Mouse (Mus musculus) skeletal muscle tissue, adult 2 months (tissue): Measurements from ENCODE around the gene Acaca.
A peak's percentile ranks its signal among the peaks of the same experiment; 100 is the strongest.
"Not testable (repeated sequence)": the region's sequence is repeated elsewhere in the genome, so short reads cannot be mapped to it uniquely, and the experiment has no call there.

Experiments
- DNase-seq: peaks from one replicate; pipeline ENCODE4 v3.0.0-alpha.2; 2012; ENCODE audit warnings: low read depth, low spot score

Gene Acaca

DNA sequence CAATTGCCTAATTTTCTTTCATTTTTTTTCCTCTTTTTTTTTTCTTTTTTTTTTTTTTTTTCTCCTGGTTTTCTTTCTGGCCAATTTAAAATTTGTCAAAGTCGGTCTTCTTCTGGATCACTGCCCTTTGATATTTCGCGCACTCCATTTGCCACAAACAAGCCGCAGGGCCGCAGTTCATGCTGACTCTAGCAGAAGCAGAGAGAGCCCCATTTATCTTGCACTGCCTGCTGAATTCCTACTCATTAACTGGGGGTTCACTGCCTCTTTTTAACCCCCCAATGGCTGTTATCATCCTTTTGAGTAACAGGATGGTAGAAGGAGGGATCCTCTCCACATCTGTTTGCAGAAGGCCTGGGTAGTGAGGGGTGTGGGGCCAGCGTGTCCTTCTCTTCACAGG lies 254.4 kb downstream of the Acaca start:
- no peak for DNase-seq

DNA sequence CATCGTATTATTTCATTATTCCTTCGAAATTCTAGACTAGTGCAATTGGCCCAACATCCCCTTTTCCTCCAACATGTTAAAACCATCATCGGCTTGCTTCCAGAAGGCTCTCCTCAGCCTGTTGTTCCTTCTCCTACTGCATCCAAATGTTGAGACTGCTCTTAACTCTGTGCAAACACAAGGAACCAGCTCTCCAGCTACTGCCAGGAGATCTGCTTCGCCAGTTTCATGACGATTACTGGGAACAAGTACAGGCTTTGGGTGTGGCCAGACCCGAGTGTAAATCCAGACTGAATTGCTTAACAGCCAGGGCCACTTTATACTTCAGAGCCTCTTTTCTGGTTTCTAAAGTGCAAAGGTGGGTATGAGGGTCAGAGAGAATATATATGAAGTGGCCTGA lies 259.9 kb downstream of the Acaca start:
- peak; percentile 54 for DNase-seq

DNA sequence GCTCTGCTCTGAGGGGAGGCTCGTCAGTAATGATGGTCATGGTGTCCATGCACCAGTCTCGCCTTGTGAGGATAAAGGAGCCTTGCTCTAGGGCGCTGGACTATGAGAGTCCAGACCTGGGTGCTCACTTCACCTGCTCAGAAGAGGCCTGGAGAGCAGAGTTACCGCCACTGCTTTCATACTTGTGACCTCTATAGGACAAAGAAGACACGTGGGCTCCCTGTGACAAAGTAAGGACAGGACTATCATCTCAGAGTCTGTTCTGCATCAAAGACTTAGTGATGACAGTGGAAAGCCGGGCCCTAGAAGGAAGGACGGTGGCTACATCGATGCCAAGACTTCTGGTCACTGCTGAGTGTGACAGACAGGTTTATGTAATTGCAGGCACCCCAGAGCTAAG lies 261.7 kb downstream of the Acaca start:
- no peak for DNase-seq

DNA sequence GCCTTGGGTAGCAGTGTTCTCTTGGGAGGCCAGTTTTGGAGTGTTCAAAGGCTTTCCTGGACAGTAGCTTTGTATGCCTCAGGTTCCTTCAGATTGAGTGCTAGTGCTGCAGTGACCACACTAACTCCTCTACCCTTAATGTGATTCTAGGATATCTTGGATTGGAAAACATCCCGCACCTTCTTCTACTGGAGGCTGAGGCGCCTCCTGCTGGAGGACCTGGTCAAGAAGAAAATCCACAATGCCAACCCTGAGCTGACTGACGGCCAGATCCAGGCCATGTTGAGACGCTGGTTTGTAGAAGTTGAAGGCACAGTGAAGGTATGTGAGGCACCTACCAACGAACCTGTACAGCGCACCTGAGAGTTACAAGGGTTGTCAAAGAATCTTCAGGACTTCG lies 262.6 kb downstream of the Acaca start:
- DNase-seq = not testable (repeated sequence)

DNA sequence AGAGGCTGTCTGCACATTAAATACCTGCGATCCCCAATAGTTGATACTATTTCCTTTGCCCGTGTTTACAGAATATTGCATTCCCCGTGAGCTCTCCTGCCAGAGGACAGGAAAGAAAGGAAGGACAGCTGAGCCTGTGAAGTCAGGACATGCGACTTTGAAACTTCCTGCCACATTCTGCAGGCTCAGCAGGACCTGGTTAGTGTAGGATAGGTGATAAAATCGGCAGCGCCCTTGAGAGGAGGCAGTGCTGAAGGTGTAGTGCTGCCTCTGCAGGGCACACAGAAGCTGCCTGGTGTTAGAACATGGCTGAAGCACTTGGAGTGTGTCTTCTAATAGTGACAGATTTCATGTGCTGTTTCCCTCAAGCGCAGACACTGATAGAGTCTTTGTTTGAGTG lies 264.1 kb downstream of the Acaca start:
- no peak for DNase-seq

DNA sequence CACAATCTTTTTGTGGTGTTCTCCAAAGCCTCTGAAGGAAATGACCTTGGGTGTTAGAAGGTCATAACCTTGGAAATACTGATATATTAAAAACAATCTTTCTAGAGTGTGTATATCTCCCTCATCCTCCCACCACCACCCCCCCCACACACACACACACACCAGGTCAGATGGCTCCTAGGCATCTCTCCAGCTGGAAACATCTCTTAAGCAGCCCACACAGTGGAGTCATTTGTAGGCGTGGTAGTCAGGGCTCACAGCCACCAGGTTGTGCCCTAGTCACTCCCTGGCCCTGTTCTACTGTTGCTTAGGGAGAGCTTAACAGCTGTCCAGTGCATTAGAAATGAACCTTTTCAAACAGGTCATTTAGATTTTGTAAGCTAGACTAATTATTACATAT lies 265.5 kb downstream of the Acaca start:
- DNase-seq = peak; percentile 14

DNA sequence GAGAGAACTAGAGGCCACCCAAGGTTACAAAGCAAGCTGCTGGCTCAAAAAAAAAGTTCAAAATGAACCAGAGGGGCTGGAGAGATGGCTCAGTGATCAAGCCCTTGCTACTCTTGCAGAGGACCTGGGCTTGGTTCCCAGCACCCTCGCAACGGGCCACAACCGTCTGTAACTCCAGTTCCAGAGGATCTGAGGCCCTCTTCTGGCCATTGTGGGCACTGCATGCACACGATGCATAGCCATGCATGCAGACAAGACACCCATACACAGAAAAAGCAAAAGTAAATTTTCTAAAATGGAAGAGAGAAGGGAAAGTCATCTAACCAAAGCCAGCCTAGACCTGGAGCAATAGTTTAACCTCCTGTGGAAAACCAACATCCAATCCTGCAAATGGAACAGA lies 277.3 kb downstream of the Acaca start:
- DNase-seq = no peak

DNA sequence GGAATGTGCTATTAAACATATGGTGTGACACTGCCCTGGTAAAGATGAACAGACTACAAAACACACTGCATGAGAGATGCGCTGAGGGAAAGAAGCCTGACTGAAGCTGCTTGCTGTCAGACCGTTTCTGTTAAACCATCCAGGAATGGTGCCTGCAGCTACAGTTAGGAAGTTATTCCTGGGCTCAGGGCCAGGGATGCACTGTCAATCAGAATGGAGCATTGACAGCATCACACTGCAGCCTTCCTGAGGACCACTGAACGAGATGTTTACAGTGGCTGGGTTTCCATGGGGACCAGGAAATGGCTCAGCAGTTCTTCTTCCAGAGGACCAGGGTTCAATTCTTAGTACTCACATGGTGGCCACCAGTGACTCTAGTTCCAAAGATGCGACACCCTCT lies 280.9 kb downstream of the Acaca start:
- no peak for DNase-seq

DNA sequence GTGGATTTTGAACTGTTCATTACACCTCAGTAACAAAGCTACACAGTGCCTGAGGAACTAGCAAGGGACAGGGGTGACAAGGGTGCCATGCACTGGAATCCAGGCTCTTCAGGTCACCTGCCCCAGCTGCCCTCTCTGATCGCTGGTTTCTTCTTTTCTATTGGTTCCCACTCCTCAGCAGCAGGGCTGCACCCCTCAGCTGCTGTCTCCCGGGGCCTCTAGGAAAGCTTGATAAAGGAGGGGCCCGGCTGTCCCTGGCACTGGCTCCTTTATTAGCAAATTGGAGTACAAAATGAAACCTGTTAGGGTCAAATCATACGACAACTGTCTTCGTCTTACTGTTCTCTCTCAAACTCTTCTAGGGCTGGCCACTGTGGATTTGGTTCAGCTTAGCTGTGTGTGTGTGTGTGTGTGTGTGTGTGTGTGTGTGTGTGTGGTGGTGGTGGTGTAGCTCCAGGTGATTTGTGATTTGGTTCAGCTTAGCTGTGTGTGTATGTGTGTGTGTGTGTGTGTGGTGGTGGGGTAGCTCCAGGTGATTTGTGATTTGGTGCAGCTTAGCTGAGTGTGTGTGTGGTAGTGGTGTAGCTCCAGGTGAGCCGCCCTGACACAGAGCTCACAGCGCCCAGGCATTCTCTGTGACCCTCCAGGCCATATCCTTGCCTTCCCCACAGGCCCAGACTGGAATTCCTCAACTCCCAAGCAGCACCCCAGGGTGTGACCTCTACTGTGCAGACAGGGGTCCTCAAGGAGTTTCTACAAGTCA lies 281.6 kb downstream of the Acaca start:
- DNase-seq = no peak

DNA sequence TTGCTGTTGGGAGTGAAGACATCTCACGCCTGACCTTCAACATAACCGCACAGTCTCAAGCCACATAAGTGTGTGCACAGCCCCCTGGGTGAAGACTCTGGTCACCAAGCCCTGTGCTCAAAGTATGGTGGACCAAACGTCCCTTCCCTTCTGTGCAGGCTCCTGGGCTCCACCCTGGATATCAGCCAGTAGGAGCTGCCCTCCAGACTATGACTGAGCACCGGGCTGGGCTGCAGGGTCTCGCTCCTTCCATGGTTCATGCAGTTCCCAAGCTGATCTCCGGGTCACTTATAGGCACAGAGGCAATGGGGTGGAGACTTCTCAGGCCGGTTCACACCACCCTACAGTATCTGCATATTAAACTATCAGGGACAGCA lies 282.2 kb downstream of the Acaca start:
- no peak for DNase-seq

DNA sequence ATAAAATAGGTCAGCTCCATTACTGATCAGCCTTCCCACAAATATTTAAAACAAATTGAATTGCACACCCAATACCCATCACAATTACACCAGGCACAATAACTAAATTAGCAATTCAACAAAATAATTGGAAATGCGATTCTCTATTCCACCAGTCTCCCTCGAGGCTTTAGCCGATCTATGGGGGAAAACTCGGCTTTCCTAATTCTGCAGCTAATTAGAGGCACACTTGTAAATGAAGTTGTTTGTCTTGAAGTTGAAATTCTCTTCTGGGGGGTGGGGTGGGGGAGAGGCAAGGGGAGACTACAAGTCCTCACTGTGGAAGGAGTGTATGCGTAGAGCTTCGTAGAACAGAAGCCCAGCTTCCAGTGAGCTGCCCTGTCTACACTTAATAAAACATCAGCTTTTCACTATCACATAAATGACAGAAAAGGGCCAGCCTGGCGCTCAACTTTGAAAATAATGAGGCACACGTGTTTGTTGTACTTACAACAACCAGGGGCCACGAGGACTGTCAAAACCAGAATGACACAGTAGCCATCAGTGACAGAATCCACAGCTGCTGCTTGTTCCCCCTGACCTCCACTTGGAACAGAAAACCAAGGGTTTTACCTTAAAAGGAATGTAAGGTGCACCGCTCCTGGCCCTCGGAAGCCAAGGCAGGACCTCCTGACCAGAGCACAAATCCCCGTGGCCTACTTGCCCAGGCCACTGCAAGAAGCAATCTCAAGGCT lies 282.9 kb downstream of the Acaca start:
- no peak for DNase-seq

DNA sequence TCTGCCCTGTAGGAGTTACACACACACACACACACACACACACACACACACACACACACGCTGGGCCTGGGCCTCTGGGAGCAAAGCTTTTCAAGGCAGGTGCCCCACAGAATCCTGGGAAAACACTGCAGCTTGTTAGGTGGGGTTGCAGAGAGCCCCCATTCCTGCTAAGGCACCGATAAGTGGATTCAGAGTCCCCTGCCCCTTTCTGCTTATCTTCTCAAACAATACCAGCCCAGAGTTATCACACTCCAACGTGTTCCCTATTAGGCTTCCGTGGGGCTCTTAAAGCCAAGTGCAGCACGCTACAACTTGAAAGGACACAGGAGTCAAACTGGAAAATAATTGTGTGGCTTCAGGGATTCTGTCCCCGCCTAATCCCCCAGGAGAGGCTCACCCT lies 283.6 kb downstream of the Acaca start:
- no peak for DNase-seq

DNA sequence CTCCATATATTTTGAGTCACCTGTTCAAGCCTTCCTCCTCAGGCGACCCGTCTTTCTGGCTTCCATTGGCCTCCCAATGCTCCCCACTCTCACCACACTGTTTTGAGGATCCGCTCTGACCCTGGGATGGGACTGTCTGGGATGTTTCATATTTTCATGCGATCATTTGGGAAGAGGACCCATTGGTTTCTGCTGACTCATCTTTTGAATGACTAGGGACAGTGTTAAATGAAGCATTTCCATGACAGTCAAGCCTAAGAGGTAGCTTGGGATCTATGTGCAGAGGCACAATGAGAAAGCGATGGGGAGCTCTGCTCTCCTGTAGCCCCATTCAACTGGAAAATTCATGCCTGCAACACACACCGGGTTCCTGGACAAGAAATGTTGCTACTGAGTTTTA lies 291.3 kb downstream of the Acaca start:
- no peak for DNase-seq

DNA sequence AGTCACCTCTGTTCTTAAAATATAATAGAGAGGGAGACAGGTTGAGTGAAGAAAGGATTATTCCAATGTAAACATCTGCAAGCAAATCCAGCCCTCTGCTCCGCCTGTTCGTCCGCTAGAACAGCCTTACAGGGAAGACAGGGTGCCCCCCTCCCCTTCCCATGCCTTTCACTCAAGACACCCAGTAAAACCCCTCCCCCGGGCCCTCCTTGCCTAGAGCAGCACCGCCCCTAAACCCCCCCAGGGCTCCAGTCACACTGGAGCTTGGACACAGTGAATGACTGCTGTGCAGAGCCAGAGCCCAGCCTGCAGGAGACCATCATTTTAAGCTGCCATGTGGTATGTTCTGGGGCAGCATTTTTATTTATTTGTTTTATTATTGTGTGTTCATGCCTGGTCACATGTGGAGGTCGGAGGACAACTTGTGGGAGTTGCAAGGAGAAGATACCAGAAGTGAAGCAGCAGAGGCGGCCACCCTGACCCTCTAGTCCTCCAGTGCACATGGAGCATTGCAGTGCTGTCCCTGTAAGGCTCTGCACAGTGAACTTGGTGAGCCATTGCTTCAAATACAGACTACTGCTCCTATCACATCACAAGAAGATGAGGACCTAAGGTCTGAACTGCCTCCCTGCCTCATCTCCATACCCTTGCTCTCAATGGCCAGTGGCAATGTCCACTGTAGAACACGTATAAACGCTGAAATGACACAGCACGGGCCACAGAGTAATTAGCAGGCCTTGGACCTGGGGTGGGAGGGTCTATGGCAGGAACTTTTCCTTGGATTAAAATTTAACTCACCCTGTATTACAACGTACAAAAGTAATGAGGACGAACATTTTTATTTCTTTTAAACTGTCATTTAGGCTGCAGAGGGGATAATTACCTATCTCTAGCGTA lies 296.5 kb downstream of the Acaca start:
- DNase-seq = no peak

DNA sequence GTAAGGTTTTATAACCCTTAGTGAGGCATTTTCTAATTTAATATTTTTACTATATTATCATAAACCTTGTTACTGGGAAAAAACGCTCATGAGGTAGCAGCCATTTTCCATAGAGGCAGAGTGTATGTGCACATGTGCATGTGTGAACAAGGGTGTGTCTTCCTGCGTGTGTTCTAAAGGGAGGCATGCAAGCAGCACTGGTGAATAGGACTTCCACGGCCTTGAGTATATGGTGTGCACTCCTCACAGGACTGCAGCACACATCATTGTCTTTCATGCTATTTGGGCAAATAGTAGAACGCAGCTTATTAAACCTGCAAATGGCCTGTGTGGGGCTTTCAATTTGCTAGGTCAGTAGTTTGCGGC lies 297.1 kb downstream of the Acaca start:
- DNase-seq = no peak

DNA sequence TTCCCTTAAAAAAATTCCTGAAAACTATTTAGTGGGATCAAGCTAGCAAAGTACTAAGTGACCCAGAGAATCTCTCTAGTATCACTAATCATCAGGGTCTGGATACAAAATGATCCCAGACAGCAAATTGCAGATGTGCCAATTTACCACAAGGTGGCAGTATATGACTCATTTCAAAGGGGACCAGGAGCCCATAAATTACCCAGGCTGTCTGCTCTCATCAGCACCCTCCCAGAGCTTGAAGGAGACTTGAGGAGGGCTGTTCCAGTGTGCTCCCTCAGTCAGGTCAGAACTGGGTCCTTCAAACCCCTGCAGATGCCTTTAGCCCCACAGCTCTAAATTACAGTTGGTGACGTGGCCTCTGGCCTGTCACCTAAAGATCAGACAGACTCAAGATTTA lies 300.1 kb downstream of the Acaca start:
- peak; percentile 44 for DNase-seq

DNA sequence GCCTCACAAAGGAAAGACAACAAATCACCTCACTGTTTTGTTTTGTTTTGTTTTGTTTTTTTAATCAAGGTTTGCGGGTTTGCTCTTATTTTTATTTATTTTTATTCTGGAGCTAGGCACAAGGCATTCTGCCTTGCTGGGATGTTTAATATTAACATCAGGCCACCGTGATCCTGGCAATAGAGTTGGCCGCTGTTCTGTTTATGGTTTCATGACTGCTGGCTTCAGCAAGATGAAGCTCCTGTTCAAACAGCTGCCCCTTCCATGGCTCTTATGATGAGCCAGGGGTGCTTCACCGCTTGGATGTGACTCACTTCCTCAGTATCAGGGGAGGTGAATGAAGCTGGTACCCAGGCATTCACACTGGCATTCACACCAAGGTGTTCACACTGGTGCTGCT lies 300.9 kb downstream of the Acaca start:
- no peak for DNase-seq

DNA sequence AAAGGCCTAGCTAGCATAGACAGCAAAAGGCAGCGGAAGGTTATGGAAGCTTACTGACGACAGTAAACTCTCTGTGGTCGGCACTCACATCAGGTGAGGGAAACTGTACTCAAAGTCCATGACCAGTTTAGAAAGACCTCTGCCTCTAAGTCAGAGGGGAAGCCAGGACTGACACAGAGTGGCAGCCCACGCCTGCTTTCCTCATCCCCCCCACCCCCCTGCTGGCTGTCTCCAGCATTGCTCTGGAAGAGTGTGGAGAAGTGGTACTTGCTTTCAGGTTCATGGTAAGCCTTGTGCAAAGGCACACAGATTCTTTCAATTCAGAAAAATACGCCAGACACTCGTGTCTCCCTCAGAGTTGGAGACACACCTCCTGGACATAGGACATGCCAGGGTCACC lies 305.4 kb downstream of the Acaca start:
- DNase-seq = no peak

DNA sequence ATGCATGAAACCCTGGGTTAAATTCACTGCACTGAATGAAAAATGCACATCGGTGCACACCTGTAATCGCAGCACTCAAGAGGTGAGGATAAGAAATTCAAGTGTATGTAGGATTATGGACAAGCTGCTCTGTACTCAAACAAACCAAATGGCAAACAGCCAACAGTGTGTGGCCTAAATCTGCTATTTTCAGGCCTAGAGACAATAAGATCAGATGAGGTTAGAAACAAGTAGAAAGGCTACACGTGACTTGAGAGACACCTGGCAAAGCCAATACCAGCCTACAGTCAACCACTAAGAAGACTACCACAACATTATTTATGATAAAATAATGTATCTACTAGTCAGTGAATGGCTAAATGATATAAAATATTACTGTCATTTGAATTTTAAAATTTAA lies 310.9 kb downstream of the Acaca start:
- DNase-seq = no peak

DNA sequence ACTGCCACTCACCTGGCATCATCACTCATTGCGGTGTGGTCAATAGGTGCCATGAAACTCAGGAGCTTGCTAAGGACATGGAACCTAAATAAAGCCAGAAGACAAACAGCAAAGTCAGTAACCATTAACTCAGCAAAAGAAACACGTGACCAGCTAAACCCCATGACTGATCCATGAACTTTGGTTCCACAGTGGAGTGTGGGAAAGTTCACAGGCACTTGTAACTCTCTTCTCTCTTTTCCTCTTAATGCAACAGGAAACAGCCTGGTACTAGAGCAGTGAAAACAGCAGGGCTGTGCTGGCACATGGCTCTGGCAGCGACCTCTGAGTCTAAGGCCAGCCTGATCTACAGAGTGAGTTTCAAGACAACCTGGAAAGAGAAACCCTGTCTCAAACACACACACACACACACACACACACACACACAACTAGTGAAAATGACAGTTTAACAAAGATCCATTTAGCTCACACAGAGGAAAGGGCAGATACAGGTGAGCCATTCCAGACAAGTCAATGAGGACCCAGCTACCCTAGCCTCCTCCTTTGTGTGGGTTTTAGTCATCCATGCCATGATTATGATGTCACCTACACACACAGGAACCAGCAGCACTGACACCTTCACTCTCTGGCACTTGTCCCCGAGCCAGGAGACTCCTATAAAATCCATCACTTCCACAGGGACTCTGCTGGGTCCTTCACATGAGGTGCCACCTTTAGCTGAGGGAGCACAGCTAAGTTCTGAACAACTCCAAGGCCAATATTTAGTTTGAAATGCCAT lies 313.3 kb downstream of the Acaca start:
- DNase-seq = no peak
